Mouse (Mus musculus) WW6 (cell line): Measurements from ENCODE around the gene Pin4.

Source experiments
- DNase-seq: peaks from one replicate; pipeline ENCODE4 v3.0.0-alpha.2; 2013; ENCODE audit warnings: low read depth, low spot score

Gene Pin4

GRCm38 (mm10) chrX:102156618-102157422 is 37.6 kb downstream of the Pin4 start, which contains the start of gene Ercc6l:
Gene Ercc6l, minus strand, starts transcription at chrX:102157091.
- peak; percentile 82 for DNase-seq

- no peak for DNase-seq
These were observed 38.2 kb downstream of the Pin4 start for GRCm38 (mm10) chrX:102157423-102157791.

- no peak for DNase-seq
These were observed 40.5 kb downstream of the Pin4 start for GRCm38 (mm10) chrX:102159778-102160177.

GRCm38 (mm10) chrX:102160528-102160927 is 41.3 kb downstream of the Pin4 start:
- DNase-seq, result no peak

GRCm38 (mm10) chrX:102163096-102163495 is 43.8 kb downstream of the Pin4 start:
- DNase-seq, result no peak

DNA sequence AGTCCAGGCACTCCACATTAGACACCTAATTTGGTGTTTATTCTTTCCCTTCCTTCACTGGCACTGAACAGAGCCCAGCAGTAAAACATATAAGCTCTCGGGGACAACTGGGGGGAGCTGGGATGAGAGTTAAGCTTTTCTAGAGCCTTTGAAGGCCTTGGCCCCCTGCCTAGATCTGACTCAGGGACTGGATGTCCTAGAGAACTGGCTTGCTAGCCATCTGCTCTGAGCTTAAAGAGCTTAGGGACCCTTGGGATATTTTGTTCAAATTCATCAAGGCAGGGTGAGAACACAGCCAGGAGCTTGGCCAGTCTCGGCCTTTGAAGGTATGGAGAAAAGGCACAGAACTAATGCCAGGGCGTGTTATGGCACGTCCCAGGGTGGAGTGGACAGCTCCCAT is 44.3 kb downstream of the Pin4 start:
- no peak for DNase-seq

GRCm38 (mm10) chrX:102166521-102166920 is 47.3 kb downstream of the Pin4 start:
- DNase-seq, result no peak

DNA sequence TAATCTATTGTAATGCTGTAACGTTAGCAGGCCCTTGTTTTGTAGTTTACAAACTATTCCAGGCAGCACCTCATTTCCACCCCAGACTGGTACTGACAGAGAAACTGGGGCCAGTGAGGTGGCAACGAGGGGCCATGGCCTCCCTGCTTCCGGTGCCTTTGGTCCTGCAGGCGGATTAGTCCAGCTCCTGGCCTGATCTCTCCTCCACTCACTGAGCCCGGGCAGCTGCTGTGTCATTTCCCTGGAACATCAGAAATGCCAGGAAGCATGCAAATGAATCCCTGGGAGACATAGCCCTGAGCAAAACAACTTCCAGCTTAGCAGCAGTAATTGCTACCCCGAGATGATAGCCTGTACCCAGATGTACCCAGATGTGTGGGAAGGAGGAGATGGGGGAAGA is 47.7 kb downstream of the Pin4 start:
- no peak for DNase-seq

DNA sequence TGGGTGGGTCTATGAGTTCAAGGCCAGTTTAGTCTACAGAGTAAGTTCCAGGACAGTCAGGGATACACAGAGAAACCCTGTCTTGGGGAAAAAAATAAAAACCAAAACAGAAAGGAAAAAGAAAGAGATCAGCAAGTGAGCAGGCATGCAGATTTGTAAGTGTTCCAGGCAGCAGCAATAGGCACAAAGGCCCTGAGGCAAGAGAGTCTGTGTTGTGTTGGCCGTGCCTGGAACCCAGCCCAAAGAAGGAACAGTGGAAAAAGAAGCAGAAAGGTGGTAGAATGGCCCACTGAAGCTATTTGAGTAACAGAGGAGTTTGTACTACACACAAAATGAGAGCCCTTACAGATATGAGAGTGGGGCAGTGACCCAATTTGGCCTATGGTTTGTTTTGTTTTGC is 50.5 kb downstream of the Pin4 start:
- DNase-seq, result no peak

- no peak for DNase-seq
These were observed 50.9 kb downstream of the Pin4 start for GRCm38 (mm10) chrX:102170135-102170534.

DNA sequence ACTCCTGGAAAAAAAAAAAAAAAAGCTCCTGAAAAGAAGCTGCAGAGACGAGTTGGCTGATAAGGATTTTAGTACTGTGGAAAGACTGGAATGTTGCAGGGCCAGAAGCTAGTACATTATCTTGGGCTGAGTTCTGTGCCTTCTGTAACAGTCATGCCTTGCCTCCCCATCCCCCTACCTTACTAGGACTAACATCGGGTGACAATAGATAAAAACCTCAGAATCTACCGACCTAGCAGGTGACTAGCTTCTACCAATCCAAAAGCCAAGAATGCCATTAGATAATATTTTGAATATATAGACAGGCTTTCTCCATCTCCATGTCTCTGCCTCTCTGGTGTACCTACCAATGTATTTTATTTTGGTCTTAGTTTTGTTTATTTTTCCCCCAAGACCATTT is 51.7 kb downstream of the Pin4 start:
- DNase-seq, result no peak

DNA sequence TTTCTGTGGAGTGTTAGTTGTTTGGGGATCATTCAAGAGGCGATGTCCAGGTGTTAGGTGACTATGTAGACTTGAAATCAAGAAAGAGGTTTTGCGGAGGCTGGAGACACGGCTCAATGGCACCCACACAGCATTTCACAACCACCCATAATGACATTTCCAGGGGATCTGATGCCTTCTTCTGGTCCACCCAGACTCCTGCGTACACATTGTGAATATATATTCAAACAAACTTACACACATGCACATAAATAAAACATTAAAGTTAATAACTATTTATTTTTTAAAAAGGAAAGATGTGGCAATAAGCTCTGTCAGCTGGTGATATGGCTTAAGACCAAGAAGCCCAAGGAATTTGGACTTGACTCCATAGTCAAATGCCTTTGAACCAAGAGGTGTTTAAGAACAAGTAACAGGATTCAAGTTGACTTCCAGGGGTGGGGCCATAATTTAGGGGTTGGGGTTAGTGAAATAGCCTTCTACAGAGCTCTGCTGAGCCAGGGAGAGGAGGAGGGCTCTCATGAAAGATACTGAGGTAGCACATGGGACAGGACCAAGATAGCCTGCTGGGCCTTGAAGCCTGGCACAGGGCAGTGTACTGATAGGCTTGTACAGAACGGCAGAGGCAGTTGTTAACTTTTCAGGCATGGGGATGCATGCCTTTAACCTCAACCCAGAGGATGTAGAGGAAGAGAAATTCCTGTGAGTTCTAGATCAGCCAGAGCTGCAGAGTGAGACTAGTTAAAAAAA is 56.5 kb downstream of the Pin4 start:
- no peak for DNase-seq
